Mouse (Mus musculus): ENCODE data around the gene Zmynd8. TPM values are rescaled to one million over a fixed set of nuclear protein-coding genes. Genes with fewer than 3 reads are reported as not detected.
A peak's percentile ranks its signal among the peaks of the same experiment; 100 is the strongest.

Gene Zmynd8
- polyA plus RNA-seq, 1 experiment from 2014 or later, result 28.6 TPM

- no peaks in the 10 kb centered on the region for H3K27me3 ChIP-seq (replicated peaks; ENCODE audit: control insufficient read depth, insufficient read depth, low read length)
- H3K9me3 ChIP-seq (ENCODE audit: control insufficient read depth, low read length), result no peaks in the 10 kb centered on the region
- no peak overlapping the region for H3K27ac ChIP-seq (replicated peaks; ENCODE audit: low read depth, low read length)
- peaks cover 36% of the 10 kb centered on the region for H3K4me1 ChIP-seq (ENCODE audit: control insufficient read depth, insufficient read depth, low read length)
- no peak overlapping the region for H3K9ac ChIP-seq (ENCODE audit: low read depth, low read length)
- peaks cover 12% of the 10 kb centered on the region; the same call in 1 of the 2 replicates for H3K36me3 ChIP-seq (ENCODE audit: control insufficient read depth, insufficient read depth, low read length)
- no peak overlapping the region for H3K4me2 ChIP-seq (ENCODE audit: low read depth, low read length)
- ATAC-seq (ENCODE audit: low read depth) (no peak), DNase-seq (ENCODE audit: low spot score) (no peak)
- no peak overlapping the region for H3K4me3 ChIP-seq (ENCODE audit: low read depth, low read length)
- WGBS, result 73% methylated on average over 3 of the region's 3 CpGs
These were observed 34.0 kb downstream of the Zmynd8 start for GRCm38 (mm10) chr2:165864769-165865168.

DNA sequence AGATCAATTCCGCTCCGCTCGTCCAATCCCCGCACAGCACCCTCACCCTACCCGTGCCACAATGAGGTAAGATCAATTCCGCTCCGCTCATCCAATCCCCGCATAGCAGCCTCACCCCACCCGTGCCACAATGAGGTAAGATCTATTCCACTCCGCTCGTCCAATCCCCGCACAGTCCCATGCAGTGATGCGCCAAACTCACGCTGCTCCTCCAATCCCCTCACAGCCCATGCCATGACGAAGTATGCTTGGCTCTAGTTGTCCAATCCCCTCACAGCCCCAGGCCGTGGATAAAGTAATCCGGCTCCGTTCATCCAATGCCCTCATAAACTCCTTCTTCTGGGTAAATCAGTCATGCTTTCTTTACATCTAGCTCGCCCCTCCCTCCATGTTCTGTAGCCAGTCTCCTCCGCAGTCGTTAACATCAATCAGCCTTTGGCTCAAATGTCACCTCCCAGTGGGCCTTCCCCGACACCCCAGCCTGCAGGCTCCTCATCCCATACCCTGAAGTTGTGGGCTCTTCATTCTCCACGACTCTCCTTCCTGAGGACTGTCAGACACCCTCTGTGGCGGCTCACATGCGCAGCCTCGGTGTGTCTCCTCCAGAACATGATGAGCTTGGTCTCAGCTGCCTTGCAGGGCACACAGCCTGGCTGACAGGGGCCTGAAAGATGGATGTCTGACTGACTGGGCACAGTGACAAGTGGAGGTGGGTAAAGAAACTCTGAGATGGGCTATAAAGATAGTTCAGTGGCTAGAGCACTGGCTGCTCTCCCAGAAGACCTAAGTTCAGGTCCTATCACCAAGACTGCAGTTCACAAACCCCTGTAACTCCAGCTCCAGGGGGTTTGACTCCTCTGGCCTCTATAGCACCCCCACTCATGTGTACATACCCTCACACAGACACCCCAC is 36.9 kb downstream of the Zmynd8 start:
- ATAC-seq (ENCODE audit: low read depth), result no peak; the same call in 1 of the 2 replicates
- H3K27ac ChIP-seq (replicated peaks; ENCODE audit: low read depth, low read length), result peak overlapping the region; percentile 34; the same call in 1 of the 2 replicates
- H3K4me1 ChIP-seq (ENCODE audit: control insufficient read depth, insufficient read depth, low read length), result peaks cover 40% of the 10 kb centered on the region
- H3K27me3 ChIP-seq (replicated peaks; ENCODE audit: control insufficient read depth, insufficient read depth, low read length), result no peaks in the 10 kb centered on the region
- H3K9me3 ChIP-seq (ENCODE audit: control insufficient read depth, low read length), result no peaks in the 10 kb centered on the region
- DNase-seq (ENCODE audit: low spot score), result no peak
- H3K36me3 ChIP-seq (ENCODE audit: control insufficient read depth, insufficient read depth, low read length), result peaks cover 12% of the 10 kb centered on the region; the same call in 1 of the 2 replicates
- WGBS, result 74% methylated on average over 26 of the region's 26 CpGs
- no peak overlapping the region for H3K4me2 ChIP-seq (ENCODE audit: low read depth, low read length)
- H3K4me3 ChIP-seq (ENCODE audit: low read depth, low read length), result no peak overlapping the region
- H3K9ac ChIP-seq (ENCODE audit: low read depth, low read length), result no peak overlapping the region

DNA sequence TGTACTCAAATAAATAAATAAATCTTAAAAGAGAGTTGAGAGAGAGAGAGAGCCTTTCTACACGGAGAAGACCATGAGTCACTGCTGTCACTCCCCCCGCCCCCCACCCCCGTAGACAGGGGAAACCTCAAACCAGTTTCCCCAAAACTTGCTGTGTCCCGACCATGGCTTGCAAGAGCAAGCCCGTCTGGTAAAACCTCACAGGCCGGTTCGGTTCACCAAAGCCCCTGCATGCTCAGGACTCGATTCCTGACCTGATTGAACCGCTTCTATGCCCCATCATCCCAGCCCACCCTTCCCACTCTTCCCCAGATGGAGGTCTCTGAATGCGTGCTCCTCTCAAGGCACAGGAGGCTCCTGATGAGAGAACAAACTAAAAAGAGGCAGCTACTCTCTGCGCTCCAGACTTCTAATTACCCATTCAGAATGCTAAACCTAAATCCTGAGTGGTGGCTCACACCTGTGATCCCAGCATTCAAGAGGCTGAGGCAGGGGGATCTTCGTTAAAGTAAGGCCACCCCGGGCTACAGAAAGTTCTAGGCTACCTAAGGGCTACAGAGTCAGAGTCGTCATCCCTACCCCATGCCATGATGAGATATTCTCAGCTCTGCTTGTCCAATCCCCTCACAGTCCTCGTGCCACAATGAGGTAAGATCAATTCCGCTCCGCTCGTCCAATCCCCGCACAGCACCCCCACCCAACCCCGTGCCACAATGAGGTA is 37.7 kb downstream of the Zmynd8 start:
- ATAC-seq (ENCODE audit: low read depth), result no peak
- no peak overlapping the region for H3K9ac ChIP-seq (ENCODE audit: low read depth, low read length)
- H3K4me2 ChIP-seq (ENCODE audit: low read depth, low read length), result no peak overlapping the region
- no peaks in the 10 kb centered on the region for H3K27me3 ChIP-seq (replicated peaks; ENCODE audit: control insufficient read depth, insufficient read depth, low read length)
- H3K27ac ChIP-seq (replicated peaks; ENCODE audit: low read depth, low read length), result no peak overlapping the region
- no peaks in the 10 kb centered on the region for H3K9me3 ChIP-seq (ENCODE audit: control insufficient read depth, low read length)
- 90% methylated on average over 20 of the region's 20 CpGs for WGBS
- no peak for DNase-seq (ENCODE audit: low spot score)
- no peak overlapping the region for H3K4me3 ChIP-seq (ENCODE audit: low read depth, low read length)
- peaks cover 12% of the 10 kb centered on the region; the same call in 1 of the 2 replicates for H3K36me3 ChIP-seq (ENCODE audit: control insufficient read depth, insufficient read depth, low read length)
- peaks cover 45% of the 10 kb centered on the region for H3K4me1 ChIP-seq (ENCODE audit: control insufficient read depth, insufficient read depth, low read length)

GRCm38 (mm10) chr2:165860447-165860846 is 38.4 kb downstream of the Zmynd8 start:
- no peak overlapping the region for H3K4me2 ChIP-seq (ENCODE audit: low read depth, low read length)
- DNase-seq (ENCODE audit: low spot score) (no peak), ATAC-seq (ENCODE audit: low read depth) (no peak)
- no peaks in the 10 kb centered on the region for H3K9me3 ChIP-seq (ENCODE audit: control insufficient read depth, low read length)
- no peaks in the 10 kb centered on the region for H3K27me3 ChIP-seq (replicated peaks; ENCODE audit: control insufficient read depth, insufficient read depth, low read length)
- H3K9ac ChIP-seq (ENCODE audit: low read depth, low read length), result no peak overlapping the region
- no peak overlapping the region for H3K4me3 ChIP-seq (ENCODE audit: low read depth, low read length)
- 100% methylated on average over 6 of the region's 6 CpGs for WGBS
- no peak overlapping the region for H3K27ac ChIP-seq (replicated peaks; ENCODE audit: low read depth, low read length)
- H3K36me3 ChIP-seq (ENCODE audit: control insufficient read depth, insufficient read depth, low read length), result peaks cover 9% of the 10 kb centered on the region; the same call in 1 of the 2 replicates
- peaks cover 51% of the 10 kb centered on the region for H3K4me1 ChIP-seq (ENCODE audit: control insufficient read depth, insufficient read depth, low read length)

DNA sequence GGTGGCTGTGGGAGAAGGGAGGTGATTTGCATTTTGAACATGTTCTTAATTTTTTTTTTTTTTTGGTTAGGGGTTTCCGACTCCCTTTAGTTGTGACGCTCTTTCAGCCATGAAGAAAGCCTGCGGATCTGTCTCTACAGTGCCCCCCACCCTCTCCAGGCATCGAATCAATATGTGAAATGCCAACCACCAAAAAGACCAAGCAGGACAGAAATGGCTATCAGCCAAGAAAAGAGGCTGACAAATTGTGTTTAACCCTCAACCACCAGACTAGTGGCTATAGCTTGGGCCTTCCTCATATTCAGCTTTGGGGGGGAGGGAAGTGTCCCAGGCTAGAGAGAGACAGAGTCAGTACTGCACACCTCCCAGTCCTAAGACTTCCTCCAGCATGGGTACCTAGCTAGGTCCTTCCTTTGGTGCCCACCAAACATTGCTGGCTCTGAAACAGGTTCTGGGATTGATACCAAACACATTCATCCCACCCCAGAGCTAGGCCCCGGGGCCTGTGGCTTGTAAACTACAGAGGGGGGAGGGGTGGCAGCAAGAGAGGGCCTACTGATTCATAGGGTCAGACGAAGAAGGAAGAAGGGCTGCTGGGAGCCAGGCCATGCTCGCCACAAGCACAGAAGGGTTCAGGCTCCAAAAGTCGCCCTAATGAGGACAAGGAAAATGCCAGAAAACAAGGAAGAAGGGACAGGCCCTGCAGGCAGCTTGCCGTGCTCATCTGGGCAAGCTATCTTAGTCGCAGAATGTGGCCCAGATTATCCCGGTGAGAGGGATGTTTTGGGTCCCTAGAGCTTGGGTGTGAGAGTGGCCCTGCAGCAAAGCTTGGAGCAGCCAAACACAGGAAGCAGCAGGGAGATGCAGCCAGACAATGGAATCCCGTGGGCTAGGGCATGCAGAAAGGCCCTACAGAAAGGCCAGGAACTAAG is 40.1 kb downstream of the Zmynd8 start:
- ATAC-seq (ENCODE audit: low read depth) (no peak), DNase-seq (ENCODE audit: low spot score) (peak; percentile 43)
- 16% methylated on average over 12 of the region's 12 CpGs for WGBS
- Histone ChIP-seq H3K9me3 (ENCODE audit: control insufficient read depth, low read length) (no peaks in the 10 kb centered on the region), H3K4me1 (ENCODE audit: control insufficient read depth, insufficient read depth, low read length) (peaks cover 53% of the 10 kb centered on the region), H3K4me2 (ENCODE audit: low read depth, low read length) (peak overlapping the region; percentile 41), H3K27ac (replicated peaks; ENCODE audit: low read depth, low read length) (peak overlapping the region; percentile 90), H3K9ac (ENCODE audit: low read depth, low read length) (peak overlapping the region; percentile 63), H3K4me3 (ENCODE audit: low read depth, low read length) (no peak overlapping the region; the same call in 1 of the 2 replicates), H3K27me3 (replicated peaks; ENCODE audit: control insufficient read depth, insufficient read depth, low read length) (no peaks in the 10 kb centered on the region), H3K36me3 (ENCODE audit: control insufficient read depth, insufficient read depth, low read length) (peaks cover 5% of the 10 kb centered on the region; the same call in 1 of the 2 replicates)

DNA sequence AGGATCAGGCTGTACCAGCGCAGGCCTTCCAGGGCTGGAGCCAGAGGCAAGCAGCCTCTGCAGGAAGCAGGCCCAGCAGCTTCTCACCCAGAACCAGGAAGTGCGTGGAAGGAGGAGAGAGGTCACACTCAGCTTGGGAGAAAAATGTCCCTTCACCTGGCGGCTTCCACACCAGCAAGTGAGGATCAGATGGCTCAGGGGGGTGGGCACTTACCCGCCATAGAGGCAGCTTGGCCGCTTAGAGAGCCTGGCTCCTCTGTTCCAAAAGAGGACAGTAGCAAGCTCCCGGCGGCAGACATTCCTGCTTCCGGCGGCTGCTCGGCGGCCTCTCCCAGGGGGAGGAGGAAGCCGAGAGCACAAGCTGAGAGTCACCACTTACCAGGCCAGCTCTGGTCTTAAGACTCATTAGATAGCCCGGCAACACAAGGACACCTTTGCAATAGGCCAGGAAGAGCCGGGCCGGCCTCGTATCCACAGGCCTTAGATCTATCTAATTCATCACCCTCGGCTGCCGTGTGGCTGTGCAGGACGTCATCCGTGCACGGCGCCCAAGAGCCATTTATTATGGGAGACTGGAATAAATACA is 40.9 kb downstream of the Zmynd8 start:
- WGBS, result 7% methylated on average over 20 of the region's 22 CpGs
- Histone ChIP-seq H3K9ac (ENCODE audit: low read depth, low read length) (peak overlapping the region; percentile 63), H3K4me1 (ENCODE audit: control insufficient read depth, insufficient read depth, low read length) (peaks cover 53% of the 10 kb centered on the region)

GRCm38 (mm10) chr2:165857395-165857831 is 41.4 kb downstream of the Zmynd8 start:
- Histone ChIP-seq H3K4me3 (ENCODE audit: low read depth, low read length) (no peak overlapping the region), H3K4me2 (ENCODE audit: low read depth, low read length) (peak overlapping the region; percentile 41), H3K27me3 (replicated peaks; ENCODE audit: control insufficient read depth, insufficient read depth, low read length) (no peaks in the 10 kb centered on the region), H3K36me3 (ENCODE audit: control insufficient read depth, insufficient read depth, low read length) (peaks cover 5% of the 10 kb centered on the region; the same call in 1 of the 2 replicates), H3K9ac (ENCODE audit: low read depth, low read length) (peak overlapping the region; percentile 63), H3K4me1 (ENCODE audit: control insufficient read depth, insufficient read depth, low read length) (peaks cover 55% of the 10 kb centered on the region), H3K9me3 (ENCODE audit: control insufficient read depth, low read length) (no peaks in the 10 kb centered on the region), H3K27ac (replicated peaks; ENCODE audit: low read depth, low read length) (peak overlapping the region; percentile 90)
- 15% methylated on average over 4 of the region's 4 CpGs for WGBS
- DNase-seq (ENCODE audit: low spot score), result peak; percentile 80
- 0 out of 2 replicates have a peak, but pooled peaks have one; percentile 5 for ATAC-seq (ENCODE audit: low read depth)

More for the DNA sequence above, 40.9 kb downstream of the Zmynd8 start:
- Histone ChIP-seq H3K9me3 (ENCODE audit: control insufficient read depth, low read length) (no peaks in the 10 kb centered on the region), H3K4me3 (ENCODE audit: low read depth, low read length) (peak overlapping the region; percentile 5; the same call in 1 of the 2 replicates), H3K4me2 (ENCODE audit: low read depth, low read length) (peak overlapping the region; percentile 41), H3K36me3 (ENCODE audit: control insufficient read depth, insufficient read depth, low read length) (peaks cover 5% of the 10 kb centered on the region; the same call in 1 of the 2 replicates), H3K27me3 (replicated peaks; ENCODE audit: control insufficient read depth, insufficient read depth, low read length) (no peaks in the 10 kb centered on the region), H3K27ac (replicated peaks; ENCODE audit: low read depth, low read length) (peak overlapping the region; percentile 90)
- DNase-seq (ENCODE audit: low spot score), result peak; percentile 75
- peak; percentile 28; the same call in 1 of the 2 replicates for ATAC-seq (ENCODE audit: low read depth)

Data from embryonic facial prominence, embryonic 14.5 days (tissue).